Mouse (Mus musculus) bone marrow macrophage, adult 2 months (primary cell): Measurements from ENCODE around the gene Gtf2ird2.

ENCODE experiments used
- CTCF ChIP-seq: IDR thresholded peaks from 2 replicates; pipeline ENCODE4 v1.5.1; 2012; ENCODE audit warnings: low read depth, mild to moderate bottlenecking, low read length, moderate library complexity
- POLR2A ChIP-seq: IDR thresholded peaks from 2 replicates; pipeline ENCODE4 v1.6.1; 2012; ENCODE audit warnings: mild to moderate bottlenecking, low read depth, low read length, borderline replicate concordance

- TF ChIP-seq CTCF, result no peak
- no peak for TF ChIP-seq POLR2A
These were observed 84.9 kb downstream of the Gtf2ird2 start for GRCm38 (mm10) chr5:134268751-134269150.
